Mouse (Mus musculus): ENCODE measurements around the gene Ethe1. TPM values are rescaled to one million over a fixed set of nuclear protein-coding genes. Genes with fewer than 3 reads are reported as not detected.

Ethe1 gene
- total and polyA plus RNA-seq, 3 experiments, result 21.0 to 33.3 TPM; not detected in 1

- peaks cover 1% of the 10 kb centered on the region; the same call in 1 of the 2 replicates for H3K79me2 ChIP-seq (ENCODE audit: control insufficient read depth, insufficient read depth, low read length, poor library complexity)
- H3K36me3 ChIP-seq (ENCODE audit: control insufficient read depth in 1 of 2, insufficient read depth in 2 of 2, low read length in 2 of 2), result peaks cover 0 to 10% of the 10 kb centered on the region in 2 experiments; a peak in 2 of 4 replicates
- peak overlapping the region; percentile 32 for H3K27ac ChIP-seq (ENCODE audit: control insufficient read depth, low read depth, low read length)
- H3K9me3 ChIP-seq (replicated peaks; ENCODE audit: insufficient read depth, low read length), result no peaks in the 10 kb centered on the region
- H3K9ac ChIP-seq (ENCODE audit: control insufficient read depth, low read depth, low read length, poor library complexity, severe bottlenecking), result peak overlapping the region; percentile 77
- H3K4me3 ChIP-seq (ENCODE audit: control insufficient read depth in 1 of 2, insufficient read depth in 1 of 2, low read depth in 2 of 2, low read length in 2 of 2), result peak overlapping the region; percentile 79 to 99
- H3K4me1 ChIP-seq (ENCODE audit: control insufficient read depth in 1 of 2, insufficient read depth in 2 of 2, low read length in 2 of 2), result peaks cover 0 to 13% of the 10 kb centered on the region in 2 experiments; a peak in 2 of 4 replicates
- H3K27me3 ChIP-seq (ENCODE audit: control insufficient read depth in 1 of 2, insufficient read depth in 2 of 2, low read length in 2 of 2), result no peaks in the 10 kb centered on the region
- TF ChIP-seq EP300 (IDR thresholded peaks at IDR 0.05; ENCODE audit: low read depth in 1 of 2, low read length in 2 of 2) (no peak), MYC (IDR thresholded peaks at IDR 0.05; ENCODE audit: low read depth, low read length) (no peak), ZC3H11A (IDR thresholded peaks at IDR 0.05; ENCODE audit: low read depth, low read length) (no peak), SIN3A (IDR thresholded peaks at IDR 0.05; ENCODE audit: low read length) (peak; percentile 17), NELFE (IDR thresholded peaks at IDR 0.05; ENCODE audit: low read depth, low read length) (peak; percentile 56), TBP (IDR thresholded peaks at IDR 0.05; ENCODE audit: low read depth, low read length) (0 out of 2 replicates have a peak, but pooled peaks have one; percentile 49), ELF1 (IDR thresholded peaks at IDR 0.05; ENCODE audit: low read depth, low read length) (0 out of 2 replicates have a peak, but pooled peaks have one; percentile 20), MEF2A (IDR thresholded peaks at IDR 0.05; ENCODE audit: extremely low read depth, insufficient replicate concordance, low read depth, low read length, poor library complexity, severe bottlenecking) (no peak), UBTF (IDR thresholded peaks at IDR 0.05; ENCODE audit: borderline replicate concordance, insufficient read depth, low read depth, low read length) (no peak), ZMIZ1 (IDR thresholded peaks at IDR 0.05; ENCODE audit: low read depth, low read length) (no peak), ZNF384 (IDR thresholded peaks at IDR 0.05; ENCODE audit: low read depth, low read length) (no peak), POLR2A (IDR thresholded peaks at IDR 0.05; ENCODE audit: control insufficient read depth in 1 of 2, insufficient read depth in 1 of 2, low read depth in 1 of 2, low read length in 2 of 2, poor library complexity in 1 of 2) (peak; percentile 34 to 77; a peak in 1 of 4 replicates), MYB (IDR thresholded peaks at IDR 0.05; ENCODE audit: low read depth, low read length) (no peak), RAD21 (IDR thresholded peaks at IDR 0.05; ENCODE audit: low read depth, low read length) (no peak), USF1 (IDR thresholded peaks at IDR 0.05; ENCODE audit: low read depth, low read length) (no peak), HCFC1 (IDR thresholded peaks at IDR 0.05; ENCODE audit: low read depth, low read length) (peak; percentile 58; the same call in 1 of the 2 replicates), ETS1 (IDR thresholded peaks at IDR 0.05; ENCODE audit: low read depth, low read length) (no peak), NRF1 (IDR thresholded peaks at IDR 0.05; ENCODE audit: insufficient read depth, low read depth, low read length, poor library complexity, severe bottlenecking) (peak; percentile 45; the same call in 1 of the 2 replicates), GABPA (IDR thresholded peaks at IDR 0.05; ENCODE audit: low read depth, low read length) (no peak), USF2 (IDR thresholded peaks at IDR 0.05; ENCODE audit: borderline replicate concordance in 1 of 2, insufficient read depth in 1 of 2, low read depth in 1 of 2, low read length in 2 of 2) (no peak), TCF12 (IDR thresholded peaks at IDR 0.05; ENCODE audit: low read depth, low read length) (peak; percentile 44; the same call in 1 of the 2 replicates)
- DNase-seq (ENCODE audit: low read depth, low spot score), result peak; percentile 95
These were observed 23.6 kb downstream of the Ethe1 start for GRCm38 (mm10) chr7:24610879-24611494.

Measured in MEL (cell line).